8 mouse cellular contexts compared by ENCODE assay signal in genomic region chr10:127666501-127667268, GRCm38 (mm10). TPM values are rescaled to one million over a fixed set of nuclear protein-coding genes. Genes with fewer than 3 reads are reported as not detected.
DNase-seq lines count a peak whose midpoint lies in the region; ATAC-seq and TF ChIP-seq lines count a peak whose summit lies in the region.

TSS of gene Nemp1 (plus strand) at chr10:127666901.

- H3K4me2 ChIP-seq in heart, embryonic 14.5 days (ENCODE audit: low read length) = peak within 1 kb of the TSS; percentile 77
- peak within 1 kb of the TSS; percentile 77 for H3K4me2 ChIP-seq in kidney, postnatal 0 days (ENCODE audit: low read length)
- peak within 1 kb of the TSS; percentile 71 for H3K4me2 ChIP-seq in liver, embryonic 15.5 days
- peak within 1 kb of the TSS; percentile 64 for H3K4me2 ChIP-seq in stomach, embryonic 16.5 days (ENCODE audit: low read depth, low read length)

- peaks cover 22% of the 10 kb centered on the region for H3K4me1 ChIP-seq in bone marrow macrophage, adult 2 months (ENCODE audit: control insufficient read depth, insufficient read depth, low read length)
- peaks cover 32 to 53% of the 10 kb centered on the region in 2 experiments for H3K4me1 ChIP-seq in heart, embryonic 14.5 days (ENCODE audit: control insufficient read depth in 2 of 2, insufficient read depth in 2 of 2, low read length in 2 of 2)
- H3K4me1 ChIP-seq in kidney, postnatal 0 days (replicated peaks; ENCODE audit: insufficient read depth, low read length) = peaks cover 44% of the 10 kb centered on the region
- peaks cover 65% of the 10 kb centered on the region for H3K4me1 ChIP-seq in liver, embryonic 15.5 days (replicated peaks)
- H3K4me1 ChIP-seq in stomach, embryonic 16.5 days (ENCODE audit: control insufficient read depth, insufficient read depth, low read length) = peaks cover 43% of the 10 kb centered on the region

- no peaks in the 10 kb centered on the region for H3K27me3 ChIP-seq in heart, embryonic 14.5 days (ENCODE audit: control insufficient read depth, insufficient read depth, low read length)
- no peaks in the 10 kb centered on the region for H3K27me3 ChIP-seq in kidney, postnatal 0 days (ENCODE audit: insufficient read depth, low read length)
- H3K27me3 ChIP-seq in liver, embryonic 15.5 days = peaks cover 81% of the 10 kb centered on the region
- H3K27me3 ChIP-seq in stomach, embryonic 16.5 days (ENCODE audit: control insufficient read depth, insufficient read depth, low read length) = no peaks in the 10 kb centered on the region

- TF ChIP-seq CTCF in bone marrow macrophage, adult 2 months (IDR thresholded peaks at IDR 0.05; ENCODE audit: low read depth, low read length) = no peak
- no peak for TF ChIP-seq CTCF in kidney, postnatal 0 days (IDR thresholded peaks at IDR 0.05; ENCODE audit: low read depth)

- TF ChIP-seq POLR2A in bone marrow macrophage, adult 2 months (IDR thresholded peaks at IDR 0.05; ENCODE audit: borderline replicate concordance, low read depth, low read length) = no peak

- under 1% methylated on average over 63 of the region's 73 CpGs for WGBS in heart, embryonic 14.5 days
- WGBS in kidney, postnatal 0 days = 1% methylated on average over 64 of the region's 73 CpGs
- WGBS in liver, embryonic 15.5 days (ENCODE audit: insufficient replicate concordance) = under 1% methylated on average over 65 of the region's 73 CpGs
- WGBS in stomach, embryonic 16.5 days = under 1% methylated on average over 69 of the region's 73 CpGs

- peak within 1 kb of the TSS; percentile 87 for H3K9ac ChIP-seq in heart, embryonic 14.5 days (ENCODE audit: low read length)
- H3K9ac ChIP-seq in kidney, postnatal 0 days (ENCODE audit: low read depth, low read length) = peak within 1 kb of the TSS; percentile 82
- peak within 1 kb of the TSS; percentile 27; the same call in 1 of the 2 replicates for H3K9ac ChIP-seq in liver, embryonic 15.5 days
- H3K9ac ChIP-seq in stomach, embryonic 16.5 days (ENCODE audit: low read length) = peak within 1 kb of the TSS; percentile 83

- H3K9me3 ChIP-seq in heart, embryonic 14.5 days (ENCODE audit: control insufficient read depth, low read length) = no peaks in the 10 kb centered on the region
- no peaks in the 10 kb centered on the region for H3K9me3 ChIP-seq in kidney, postnatal 0 days (replicated peaks; ENCODE audit: low read length)
- H3K9me3 ChIP-seq in liver, embryonic 15.5 days (replicated peaks) = no peaks in the 10 kb centered on the region
- no peaks in the 10 kb centered on the region for H3K9me3 ChIP-seq in stomach, embryonic 16.5 days (replicated peaks; ENCODE audit: control insufficient read depth, low read length)

- ATAC-seq in heart, embryonic 14.5 days (ENCODE audit: insufficient number of reproducible peaks, insufficient read depth, low FRiP score, low read depth) = peak; percentile 67
- ATAC-seq in kidney, postnatal 0 days (replicated peaks; ENCODE audit: low FRiP score, low read depth) = peak; percentile 69
- peak; percentile 60 for ATAC-seq in liver, embryonic 15.5 days (ENCODE audit: insufficient read depth)
- peak; percentile 77 for ATAC-seq in stomach, embryonic 16.5 days (ENCODE audit: insufficient read depth, low FRiP score)

- DNase-seq in CD4-positive, CD25-positive, alpha-beta regulatory T cell, adult 2 months (ENCODE audit: low read depth, low spot score) = peak; percentile 84
- peak; percentile 86 for DNase-seq in fibroblast of lung, adult 2 months (ENCODE audit: low read depth)
- DNase-seq in kidney, postnatal 0 days (ENCODE audit: low spot score) = peak; percentile 95
- peak; percentile 75 for DNase-seq in neural tube, embryonic 10.5 days (ENCODE audit: extremely low spot score, low spot score)

- peak within 1 kb of the TSS; percentile 96 for H3K27ac ChIP-seq in bone marrow macrophage, adult 2 months (ENCODE audit: insufficient read depth, low read depth, low read length)
- H3K27ac ChIP-seq in heart, embryonic 14.5 days (replicated peaks in 1 of 2; ENCODE audit: control insufficient read depth in 1 of 2, insufficient read depth in 1 of 2, low read depth in 2 of 2, low read length in 2 of 2) = peak within 1 kb of the TSS; percentile 91 to 96
- peak within 1 kb of the TSS; percentile 97 for H3K27ac ChIP-seq in kidney, postnatal 0 days
- peak within 1 kb of the TSS; percentile 80 for H3K27ac ChIP-seq in liver, embryonic 15.5 days (replicated peaks)
- H3K27ac ChIP-seq in stomach, embryonic 16.5 days (ENCODE audit: low read length) = peak within 1 kb of the TSS; percentile 98

- H3K36me3 ChIP-seq in heart, embryonic 14.5 days (ENCODE audit: control insufficient read depth, insufficient read depth, low read length) = peaks cover 24% of the 10 kb centered on the region
- H3K36me3 ChIP-seq in kidney, postnatal 0 days (ENCODE audit: insufficient read depth, low read length) = peaks cover 24% of the 10 kb centered on the region; the same call in 1 of the 2 replicates
- H3K36me3 ChIP-seq in liver, embryonic 15.5 days (replicated peaks) = no peaks in the 10 kb centered on the region
- H3K36me3 ChIP-seq in stomach, embryonic 16.5 days (ENCODE audit: control insufficient read depth, insufficient read depth, low read length) = no peaks in the 10 kb centered on the region

- peak within 1 kb of the TSS; percentile 65 for H3K4me3 ChIP-seq in bone marrow macrophage, adult 2 months (ENCODE audit: insufficient read depth, low read length)
- peak within 1 kb of the TSS; percentile 79 to 81 for H3K4me3 ChIP-seq in heart, embryonic 14.5 days (ENCODE audit: control insufficient read depth in 1 of 2, insufficient read depth in 1 of 2, low read depth in 1 of 2, low read length in 2 of 2)
- H3K4me3 ChIP-seq in kidney, postnatal 0 days (replicated peaks; ENCODE audit: low read depth, low read length) = peak within 1 kb of the TSS; percentile 82
- H3K4me3 ChIP-seq in liver, embryonic 15.5 days (replicated peaks) = peak within 1 kb of the TSS; percentile 58
- H3K4me3 ChIP-seq in stomach, embryonic 16.5 days (replicated peaks; ENCODE audit: low read length) = peak within 1 kb of the TSS; percentile 58

RNA-seq across cellular contexts. Expression of gene Nemp1, which starts in this region (rescaled TPM):
- polyA plus RNA-seq in bone marrow macrophage, adult 2 months (2012; ENCODE audit: insufficient read depth, insufficient read length, missing spikeins) = 11.0 and 13.5 TPM in 2 replicates
- 8.8 and 11.8 TPM in 2 replicates for polyA plus RNA-seq in heart, embryonic 14.5 days (2014; fragmentation: Nextera tagmentation; extraction: Ambion mirVana)
- polyA plus RNA-seq in kidney, postnatal 0 days (2015; fragmentation: Nextera tagmentation; extraction: Ambion mirVana) = 6.6 and 6.9 TPM in 2 replicates
- polyA plus RNA-seq in liver, embryonic 15.5 days (2015; fragmentation: Nextera tagmentation; extraction: Ambion mirVana) = 5.3 and 5.7 TPM in 2 replicates
- polyA plus RNA-seq in stomach, embryonic 16.5 days (2015; fragmentation: Nextera tagmentation; extraction: Ambion mirVana) = 8.8 and 10.0 TPM in 2 replicates

Comparison
In these comparisons a context has a peak if more than half of its experiments do, and no peak if none do; other contexts are left out.
1. Peak in every context shown above with its lines: DNase-seq, ATAC-seq, H3K4me3 ChIP-seq and H3K27ac ChIP-seq.
2. H3K9ac ChIP-seq: peak in every context shown above with its lines; median percentile 87 in heart, embryonic 14.5 days; 83 in stomach, embryonic 16.5 days; 82 in kidney, postnatal 0 days; 27 in liver, embryonic 15.5 days.